In genomic region chr1:136625019-136625895, GRCm38 (mm10) we compare ENCODE assay signal across 7 mouse cellular contexts. TPM values are rescaled to one million over a fixed set of nuclear protein-coding genes. Genes with fewer than 3 reads are reported as not detected.
DNase-seq lines count a peak whose midpoint lies in the region; ATAC-seq and TF ChIP-seq lines count a peak whose summit lies in the region.

No protein-coding gene starts in this region.

- peak overlapping the region; percentile 74 for H3K4me2 ChIP-seq in intestine, embryonic 14.5 days (ENCODE audit: low read length)

- peaks cover 27% of the 10 kb centered on the region for H3K36me3 ChIP-seq in intestine, embryonic 14.5 days (ENCODE audit: control insufficient read depth, insufficient read depth, low read length)
- peaks cover 3% of the 10 kb centered on the region; the same call in 1 of the 2 replicates for H3K36me3 ChIP-seq in spleen, adult 2 months (ENCODE audit: control insufficient read depth, insufficient read depth, low read length)

- peak overlapping the region; percentile 75 for H3K27ac ChIP-seq in intestine, embryonic 14.5 days (ENCODE audit: low read depth)
- H3K27ac ChIP-seq in spleen, adult 2 months (ENCODE audit: insufficient read depth, low read length) = peak overlapping the region; percentile 87

- no peak; the same call in 1 of the 2 replicates for TF ChIP-seq POLR2A in spleen, adult 2 months (IDR thresholded peaks at IDR 0.05; ENCODE audit: low read depth, low read length)

- 2% methylated on average over 56 of the region's 92 CpGs for WGBS in intestine, embryonic 14.5 days
- WGBS in spleen, adult 2 months = 3% methylated on average over 65 of the region's 92 CpGs

- no peak for TF ChIP-seq CTCF in spleen, adult 2 months (IDR thresholded peaks at IDR 0.05; ENCODE audit: extremely low read depth, insufficient read depth, insufficient read length, insufficient replicate concordance)

- peak; percentile 36 for DNase-seq in adrenal gland, adult 8-10 months
- DNase-seq in embryo, embryonic 10.5 days (ENCODE audit: low spot score) = peak; percentile 46
- peak; percentile 50 for DNase-seq in gastrocnemius, postnatal 14 days
- DNase-seq in intestine, embryonic 14.5 days (ENCODE audit: low spot score) = peak; percentile 82
- DNase-seq in left cerebral cortex, postnatal 4 days = peak; percentile 61
- peak; percentile 41 for DNase-seq in mesoderm, embryonic 11.5 days (ENCODE audit: low read depth, low spot score)
- peak in 1 of 2 experiments; percentile 42 for DNase-seq in spleen, adult 2 months (ENCODE audit: low read depth in 1 of 2, low spot score in 2 of 2)

- intact Hi-C loops in gastrocnemius, postnatal 14 days (cut with DNase I; ENCODE audit: low total_unique reads) = no loop called here
- intact Hi-C loops in left cerebral cortex, postnatal 4 days (cut with DNase I) = loop anchor here (10.0 kb wide), 1 partner anchor 110 kb away; no protein-coding TSS in a partner anchor

- peak overlapping the region; percentile 95 for H3K9ac ChIP-seq in intestine, embryonic 14.5 days (ENCODE audit: low read length)

- H3K9me3 ChIP-seq in intestine, embryonic 14.5 days (ENCODE audit: control insufficient read depth, low read length) = no peaks in the 10 kb centered on the region

- peak overlapping the region; percentile 85 for H3K4me3 ChIP-seq in intestine, embryonic 14.5 days (ENCODE audit: low read depth, low read length)
- peak overlapping the region; percentile 94 for H3K4me3 ChIP-seq in spleen, adult 2 months (ENCODE audit: extremely low read depth, insufficient read depth, insufficient read length)

- ATAC-seq in intestine, embryonic 14.5 days (replicated peaks; ENCODE audit: low FRiP score, low TSS enrichment, low read depth) = peak; percentile 65

- H3K27me3 ChIP-seq in intestine, embryonic 14.5 days (replicated peaks; ENCODE audit: control insufficient read depth, insufficient read depth, low read length) = no peaks in the 10 kb centered on the region
- H3K27me3 ChIP-seq in spleen, adult 2 months (ENCODE audit: control insufficient read depth, insufficient read depth, low read length) = no peaks in the 10 kb centered on the region

- H3K4me1 ChIP-seq in intestine, embryonic 14.5 days (replicated peaks; ENCODE audit: control insufficient read depth, insufficient read depth, low read length) = peaks cover 22% of the 10 kb centered on the region
- H3K4me1 ChIP-seq in spleen, adult 2 months (ENCODE audit: control insufficient read depth, insufficient read depth, insufficient read length) = peaks cover 7% of the 10 kb centered on the region; the same call in 1 of the 2 replicates

RNA-seq across cellular contexts. Expression of gene Zfp281, which starts 0.6 kb away (rescaled TPM):
- 10 to 100 TPM; 17.9 to 22.4 (median 19.6) TPM for total RNA-seq in adrenal gland, adult 8-10 months (2022)
- total RNA-seq in gastrocnemius, postnatal 14 days (2021) = 1 to 10 TPM; 7.7 to 7.9 TPM
- polyA plus RNA-seq in intestine, embryonic 14.5 days (2014; fragmentation: Nextera tagmentation; extraction: Ambion mirVana) = 17.9 and 18.8 TPM in 2 replicates
- 10 to 100 TPM; 33.3 to 36.0 TPM for total RNA-seq in left cerebral cortex, postnatal 4 days (2021)
- 1.9 and 2.7 TPM in 2 replicates for polyA plus RNA-seq in spleen, adult 2 months (2012; rRNA removed)
